15 mouse cellular contexts compared by ENCODE assay signal in the genomic region with DNA sequence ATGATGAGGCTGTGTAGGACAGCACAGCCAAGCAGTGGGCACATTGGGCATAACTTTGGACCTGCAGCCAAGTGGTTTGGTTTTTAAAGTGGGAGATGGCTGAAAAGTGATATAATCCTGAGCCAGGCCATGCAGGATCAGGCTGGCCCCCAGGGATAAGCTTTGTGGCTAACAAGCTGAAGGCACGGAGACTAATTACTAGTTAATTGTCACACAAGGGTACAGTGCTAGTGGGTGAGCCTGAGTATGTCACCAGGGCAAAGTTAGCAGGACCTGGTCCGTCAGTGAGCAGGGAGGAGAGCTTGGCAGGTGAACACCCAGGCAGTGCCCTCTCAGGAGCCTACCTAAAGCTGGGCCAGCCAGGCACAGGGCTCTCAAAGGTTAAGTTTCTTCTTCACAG.
"Had no signal": no experiment of that assay in that cellular context is flagged by ENCODE, and none has a peak within 500 bp of the region (broad histone marks: within the 10 kb centered on the region; RNA-seq: fewer than 3 reads in every experiment).

No protein-coding gene starts in this region.

- DNase-seq: liver, embryonic 13.5 days; lung, adult 2 months; lung, postnatal 4 days; right cerebral cortex, postnatal 14 days; thymus, postnatal 14 days; thymus, postnatal 4 days had no signal

- H3K9ac ChIP-seq: liver, embryonic 13.5 days; liver, embryonic 15.5 days; lung, embryonic 15.5 days; midbrain, embryonic 13.5 days; midbrain, embryonic 15.5 days; neural tube, embryonic 12.5 days; stomach, embryonic 15.5 days had no signal

- H3K4me2 ChIP-seq: liver, embryonic 13.5 days; liver, embryonic 15.5 days; lung, embryonic 15.5 days; midbrain, embryonic 11.5 days; midbrain, embryonic 13.5 days; midbrain, embryonic 15.5 days; neural tube, embryonic 12.5 days; stomach, embryonic 15.5 days had no signal

- H3K9me3 ChIP-seq: liver, embryonic 13.5 days; liver, embryonic 15.5 days; lung, embryonic 15.5 days; midbrain, embryonic 13.5 days; midbrain, embryonic 15.5 days; neural tube, embryonic 12.5 days; stomach, embryonic 15.5 days had no signal

- H3K27me3 ChIP-seq: liver, embryonic 13.5 days; liver, embryonic 15.5 days; lung, embryonic 15.5 days; midbrain, embryonic 13.5 days; midbrain, embryonic 15.5 days; neural tube, embryonic 12.5 days; stomach, embryonic 15.5 days had no signal

- ATAC-seq: lung, postnatal 0 days; midbrain, embryonic 13.5 days; midbrain, embryonic 15.5 days had no signal

- H3K27ac ChIP-seq: liver, embryonic 13.5 days; liver, embryonic 15.5 days; lung, embryonic 15.5 days; midbrain, embryonic 13.5 days; midbrain, embryonic 15.5 days; neural tube, embryonic 12.5 days; stomach, embryonic 15.5 days; stomach, postnatal 0 days had no signal

- H3K36me3 ChIP-seq: liver, embryonic 13.5 days; liver, embryonic 15.5 days; lung, embryonic 15.5 days; midbrain, embryonic 13.5 days; midbrain, embryonic 15.5 days; neural tube, embryonic 12.5 days; stomach, embryonic 15.5 days had no signal

- H3K4me1 ChIP-seq: liver, embryonic 13.5 days; liver, embryonic 15.5 days; lung, embryonic 15.5 days; neural tube, embryonic 12.5 days; stomach, embryonic 15.5 days had no signal

- H3K4me3 ChIP-seq: liver, embryonic 13.5 days; liver, embryonic 15.5 days; lung, embryonic 15.5 days; midbrain, embryonic 13.5 days; midbrain, embryonic 15.5 days; neural tube, embryonic 12.5 days; stomach, embryonic 15.5 days had no signal
